Mouse (Mus musculus) frontal cortex, postnatal 36 days (tissue): ENCODE measurements around the gene Ubxn4.
"Not testable (repeated sequence)": the region's sequence is repeated elsewhere in the genome, so short reads cannot be mapped to it uniquely, and the experiment has no call there.

ENCODE experiments used
- DNase-seq, 2 experiments: peaks; one replicate each; pipeline ENCODE4 v3.0.0; 2022; ENCODE audit warnings: low spot score in 2 of 2

Ubxn4 gene

DNA sequence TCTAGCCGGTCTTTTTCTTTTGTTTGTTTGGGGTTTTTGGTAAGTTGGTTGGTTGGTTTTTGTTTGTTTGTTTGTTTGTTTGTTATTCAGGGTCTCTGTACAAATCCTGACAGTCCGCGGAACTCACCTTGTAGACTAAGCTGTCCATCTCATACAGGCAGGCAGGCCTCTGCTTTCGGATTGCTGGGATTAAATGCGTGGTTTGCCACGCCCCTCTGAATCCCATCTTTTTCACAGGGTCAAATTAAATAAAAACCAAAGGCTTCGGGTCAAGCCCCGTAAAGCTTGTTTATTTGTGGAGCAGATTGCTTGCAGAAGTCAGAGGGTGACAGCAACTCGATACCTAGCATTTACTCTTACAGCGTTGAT is at the start of gene Ubxn4:
Gene Ubxn4 (plus strand): TSS at position 338 of the 369 bp plus-strand sequence.
- no peak for DNase-seq

DNA sequence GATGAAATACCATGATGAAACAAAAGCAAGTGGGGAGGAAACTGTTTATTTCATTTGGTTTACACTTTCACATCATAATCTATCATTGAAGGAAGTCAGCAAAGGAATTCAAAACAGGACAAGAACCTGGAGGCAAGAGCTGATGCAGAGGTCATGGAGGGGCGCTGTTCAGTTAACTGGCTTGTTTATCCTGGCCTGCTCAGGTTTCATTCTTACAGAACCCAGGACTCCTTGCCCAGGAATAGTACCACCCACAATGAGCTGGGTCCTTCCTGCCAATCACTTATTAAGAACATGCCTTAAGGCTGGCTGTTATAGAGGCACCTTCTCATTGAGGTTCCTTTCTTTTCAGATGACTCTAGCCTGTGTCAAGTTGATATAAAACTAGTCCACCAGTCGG is 49.8 kb upstream of the Ubxn4 start:
- DNase-seq: no peak

DNA sequence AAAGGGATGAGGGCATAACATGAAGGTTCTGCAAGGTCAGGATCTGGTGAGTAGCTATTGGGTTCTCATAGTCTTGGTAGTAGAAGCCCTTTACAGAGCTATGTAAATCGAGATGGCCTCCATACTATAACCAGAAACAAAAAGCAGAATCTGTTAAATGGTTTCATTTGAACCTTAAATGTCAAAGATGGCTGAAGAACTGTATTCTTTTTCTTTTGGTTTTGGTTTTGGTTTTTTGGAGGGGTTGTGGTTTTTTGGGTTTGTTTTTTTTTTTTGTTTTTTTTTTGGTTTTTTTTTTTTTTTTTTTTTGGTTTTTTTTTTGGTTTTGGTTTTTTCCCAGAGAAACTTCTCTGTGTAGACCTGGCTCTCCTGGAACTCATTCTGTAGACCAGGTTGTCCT is 46.4 kb upstream of the Ubxn4 start:
- DNase-seq: no peak

DNA sequence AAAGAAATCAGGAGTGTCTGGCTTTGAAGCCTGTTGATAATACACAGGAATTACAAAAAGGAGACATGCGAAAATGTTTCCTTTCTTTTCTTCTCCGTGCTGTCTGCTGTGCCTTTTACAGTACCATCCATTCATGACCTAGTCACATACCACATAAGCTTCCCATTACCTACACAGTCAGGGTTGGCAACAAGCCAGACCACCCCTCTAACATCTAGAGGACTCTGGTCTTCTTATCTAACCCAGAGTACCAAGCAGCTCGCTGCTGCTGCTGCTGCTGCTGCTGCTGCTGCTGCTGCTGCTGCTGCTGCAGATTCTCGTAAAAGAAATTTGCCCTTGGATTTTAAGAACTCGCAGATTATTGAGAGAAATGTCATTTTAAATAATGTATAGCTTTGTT is 30.5 kb upstream of the Ubxn4 start:
- DNase-seq: no peak

DNA sequence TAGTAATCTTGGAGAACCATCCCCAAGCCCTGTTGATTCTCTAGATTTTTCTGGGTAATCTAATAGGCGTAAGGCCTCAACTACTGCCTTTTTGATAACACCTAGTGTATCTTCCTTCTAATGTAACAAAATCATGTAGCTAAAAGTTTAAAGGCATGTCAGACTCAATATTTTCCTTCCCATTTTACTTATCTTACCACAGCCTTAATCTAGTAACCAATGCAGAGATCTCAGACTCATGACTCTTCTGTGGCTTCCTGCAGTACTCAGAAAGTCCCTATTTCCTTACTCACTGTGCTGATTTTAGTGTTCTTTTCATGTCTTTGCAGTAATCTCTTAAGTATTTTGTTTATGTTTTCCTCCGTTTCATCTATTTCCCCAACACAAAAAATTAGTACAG is 21.9 kb upstream of the Ubxn4 start:
- no peak for DNase-seq

DNA sequence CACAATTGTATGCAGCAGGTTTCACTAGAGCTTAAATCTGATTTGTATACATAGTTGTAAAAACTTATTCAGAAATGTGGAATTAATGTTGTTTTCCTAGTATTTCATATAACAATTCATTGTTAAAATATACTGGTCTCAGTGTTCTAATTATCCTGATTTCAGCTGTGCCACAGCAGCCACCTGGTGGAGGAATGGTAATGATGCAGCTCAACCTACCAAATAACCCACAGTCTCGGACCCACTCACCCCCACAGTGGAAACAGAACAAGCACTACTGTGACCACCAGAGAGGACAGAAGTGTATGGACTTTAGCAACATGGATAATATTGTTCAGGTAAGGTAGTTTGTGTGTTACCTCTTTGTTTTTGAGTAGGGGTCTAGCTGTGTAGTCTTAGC is 20.5 kb upstream of the Ubxn4 start:
- DNase-seq: no peak

DNA sequence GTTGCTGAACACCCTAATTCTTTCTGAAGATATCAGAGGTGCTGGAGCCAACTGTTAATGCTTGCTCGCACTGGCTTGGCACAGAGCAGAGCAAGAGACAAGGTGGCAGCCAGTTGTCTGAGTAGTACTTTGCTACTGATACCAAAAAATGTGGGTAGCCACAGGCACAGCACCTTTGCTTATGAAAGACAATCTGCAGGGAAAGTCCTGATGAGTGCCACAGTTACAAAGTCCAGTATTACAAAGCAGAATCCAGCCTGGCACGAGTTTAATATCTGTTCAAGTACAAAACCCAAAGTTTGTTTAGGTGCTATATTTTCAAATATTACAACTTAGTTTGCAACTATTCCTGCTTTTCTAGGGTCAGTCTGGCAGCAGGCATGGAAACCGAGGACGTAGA is 8.6 kb upstream of the Ubxn4 start:
- DNase-seq: no peak

DNA sequence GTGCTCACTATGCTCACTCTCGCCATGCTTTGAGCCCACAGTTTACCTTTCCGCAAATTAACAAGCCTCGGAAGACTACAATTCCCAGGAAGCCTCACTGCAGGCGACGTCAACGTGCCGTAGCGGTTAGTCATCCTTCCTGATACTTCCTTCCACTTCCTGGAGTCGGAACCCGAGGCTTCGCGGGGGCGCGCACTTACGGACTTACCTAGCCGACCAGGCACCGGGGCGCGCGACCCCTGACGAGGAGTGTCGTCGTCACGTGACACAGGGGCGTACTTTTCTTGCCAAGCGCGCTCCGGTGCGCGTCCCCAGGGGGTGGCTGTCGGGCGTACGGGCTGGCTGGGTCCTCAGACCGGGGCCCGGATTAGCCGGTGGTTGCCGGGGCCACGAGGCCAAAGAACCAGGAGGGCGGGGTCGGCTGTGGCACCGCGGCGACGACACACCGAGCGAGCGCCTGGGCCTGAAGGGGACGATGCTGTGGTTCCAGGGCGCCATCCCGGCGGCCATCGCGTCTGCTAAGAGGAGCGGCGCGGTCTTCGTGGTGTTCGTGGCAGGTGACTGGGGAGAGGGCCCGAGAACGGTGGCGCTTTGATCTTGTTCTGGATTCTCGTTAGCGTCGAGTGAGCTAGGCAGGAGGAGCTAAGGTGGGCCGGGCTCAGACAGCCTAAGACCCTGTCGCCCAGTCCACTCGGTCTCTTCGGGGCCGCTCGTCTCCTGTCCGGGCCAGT is 397 bp downstream of the Ubxn4 start:
- DNase-seq: peak; percentile 93 to 96

DNA sequence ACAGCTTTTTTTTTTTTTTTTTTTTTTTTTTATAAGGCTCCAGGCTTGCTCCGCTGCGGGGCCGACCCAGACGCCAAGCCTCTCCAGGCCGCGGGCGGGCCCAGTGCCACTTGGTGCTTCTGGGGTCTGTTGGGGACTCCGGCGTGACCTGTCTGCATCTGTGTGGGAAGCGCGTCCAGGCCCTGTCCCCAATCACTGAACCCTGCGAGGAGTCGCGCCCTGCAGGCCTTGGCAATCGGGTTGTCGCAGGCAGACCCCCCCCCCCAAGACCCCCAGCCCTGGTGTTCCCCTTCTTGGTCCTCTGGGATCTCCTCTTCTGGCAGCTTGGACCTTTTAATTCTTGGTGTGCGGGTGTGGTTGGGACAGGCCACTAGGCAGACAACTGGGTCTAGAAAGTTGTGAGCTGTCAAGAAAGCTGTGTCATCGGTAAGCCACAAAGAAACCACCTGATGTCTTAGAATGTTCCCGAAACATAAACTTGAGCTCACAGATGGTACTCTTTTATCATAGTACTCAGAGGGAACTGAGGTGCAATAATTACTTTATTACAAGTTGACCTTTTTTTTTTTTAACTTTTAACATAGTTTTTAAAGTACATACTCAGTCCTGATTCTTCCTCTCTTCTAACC is 1.1 kb downstream of the Ubxn4 start:
- peak in 1 of 2 experiments; percentile 28 for DNase-seq

DNA sequence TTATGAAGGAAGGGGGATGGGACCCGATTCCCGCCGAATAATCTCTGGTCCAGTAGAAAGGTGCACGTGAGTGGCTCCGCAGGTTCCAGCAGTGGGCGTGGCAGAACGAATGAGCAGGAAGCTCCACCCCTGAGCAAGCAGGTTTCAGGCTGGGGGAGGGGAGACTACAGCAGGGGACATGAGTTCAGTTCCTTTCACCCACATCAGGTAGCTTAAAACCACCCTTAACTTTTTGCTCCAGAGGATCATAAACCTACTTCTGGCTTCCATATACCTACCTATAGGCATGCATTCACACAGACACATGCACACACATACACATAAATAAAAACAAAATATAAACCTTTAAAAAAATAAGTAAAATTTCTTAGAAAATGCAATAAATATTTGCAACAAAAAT is 23.3 kb downstream of the Ubxn4 start:
- not testable (repeated sequence) for DNase-seq

DNA sequence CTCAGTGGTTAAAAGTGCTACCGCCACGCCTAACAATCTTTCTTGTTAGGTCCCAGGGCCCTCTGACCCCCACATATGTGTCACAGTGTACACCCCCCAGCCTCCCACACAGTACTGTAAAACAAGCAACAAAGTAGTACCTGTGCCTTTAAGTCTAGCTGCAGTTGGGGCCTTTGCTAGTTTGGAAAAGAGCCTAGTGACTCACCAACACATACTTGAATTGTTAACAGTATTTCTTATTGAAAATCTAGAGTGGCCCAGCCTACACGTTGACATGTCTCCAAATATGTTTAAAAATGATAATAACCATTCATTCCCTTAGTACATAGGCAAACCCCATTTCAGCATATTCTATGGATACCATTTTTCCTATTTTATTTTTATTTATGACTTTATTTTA is 27.0 kb downstream of the Ubxn4 start:
- no peak for DNase-seq

DNA sequence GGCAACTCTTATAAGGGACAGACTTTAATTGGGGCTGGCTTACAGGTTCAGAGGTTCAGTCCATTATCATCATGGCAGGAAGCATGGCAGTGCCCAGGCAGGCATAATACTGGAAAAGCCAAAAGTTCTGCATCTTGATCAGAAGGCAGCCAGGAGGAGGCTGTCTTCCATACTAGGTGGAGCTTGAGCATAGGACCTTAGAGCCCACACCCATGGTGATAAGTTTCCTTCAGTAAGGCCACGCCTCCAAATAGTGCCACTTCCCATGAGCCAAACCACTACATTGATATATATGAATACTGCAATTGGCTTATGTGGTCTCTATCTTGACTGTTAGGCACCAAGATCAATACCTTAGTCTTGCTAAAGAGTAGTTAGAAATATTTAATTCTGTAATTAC is 32.1 kb downstream of the Ubxn4 start:
- DNase-seq: no peak

DNA sequence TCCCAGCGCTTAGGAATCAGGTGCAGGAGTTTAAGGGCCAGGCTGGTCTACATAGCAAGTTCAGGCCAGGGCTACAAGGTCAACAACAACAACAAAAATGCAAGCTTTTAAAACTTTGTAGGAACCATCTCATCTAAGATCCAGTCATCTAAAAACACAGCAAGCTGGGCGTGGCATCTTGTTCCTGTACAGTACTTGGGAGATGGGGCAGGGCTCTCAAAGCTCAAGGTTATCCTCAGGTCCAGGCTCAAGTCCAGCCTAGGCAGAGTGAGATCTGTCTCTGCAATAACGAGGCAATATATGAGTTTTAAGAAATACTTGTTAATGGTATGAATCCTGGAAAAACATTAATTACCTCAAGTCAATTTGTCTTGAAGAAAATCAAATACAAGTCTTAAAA is 34.8 kb downstream of the Ubxn4 start:
- no peak for DNase-seq

DNA sequence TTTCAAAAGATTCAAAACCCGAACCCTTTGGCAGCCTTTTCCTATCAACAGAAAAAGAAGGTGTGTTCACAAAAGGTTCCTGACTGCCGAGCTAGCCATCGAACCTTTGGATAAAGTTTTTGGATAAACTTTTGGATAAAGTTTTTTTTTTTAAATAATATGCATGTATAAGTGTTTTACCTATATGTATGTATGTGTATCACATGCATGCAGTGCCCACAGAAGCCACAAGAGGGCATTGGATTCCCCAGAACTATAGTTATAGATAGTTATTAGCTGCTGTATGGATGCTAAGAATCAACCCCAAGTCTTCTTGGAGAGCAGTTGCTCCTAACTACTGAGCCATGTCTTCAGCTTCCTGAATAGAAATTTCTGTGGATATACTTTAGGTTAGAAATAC is 38.0 kb downstream of the Ubxn4 start:
- no peak for DNase-seq

DNA sequence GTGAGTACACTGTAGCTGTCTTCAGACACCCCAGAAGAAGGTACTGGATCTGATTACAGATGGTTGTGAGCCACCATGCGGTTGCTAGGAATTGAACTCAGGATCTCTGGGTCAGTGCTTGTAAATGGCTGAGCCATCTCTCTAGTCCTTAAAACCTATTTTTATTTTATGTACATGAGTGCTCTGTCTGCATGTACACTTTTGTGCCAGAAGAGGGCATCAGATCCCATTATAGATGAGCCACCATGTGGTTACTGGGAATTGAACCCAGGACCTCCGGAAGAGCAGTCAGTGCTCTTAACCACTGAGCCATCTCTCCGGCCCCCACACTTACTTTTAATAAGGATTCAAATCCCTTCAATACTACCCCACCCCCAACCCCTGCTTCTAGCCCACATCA is 39.2 kb downstream of the Ubxn4 start:
- no peak for DNase-seq

DNA sequence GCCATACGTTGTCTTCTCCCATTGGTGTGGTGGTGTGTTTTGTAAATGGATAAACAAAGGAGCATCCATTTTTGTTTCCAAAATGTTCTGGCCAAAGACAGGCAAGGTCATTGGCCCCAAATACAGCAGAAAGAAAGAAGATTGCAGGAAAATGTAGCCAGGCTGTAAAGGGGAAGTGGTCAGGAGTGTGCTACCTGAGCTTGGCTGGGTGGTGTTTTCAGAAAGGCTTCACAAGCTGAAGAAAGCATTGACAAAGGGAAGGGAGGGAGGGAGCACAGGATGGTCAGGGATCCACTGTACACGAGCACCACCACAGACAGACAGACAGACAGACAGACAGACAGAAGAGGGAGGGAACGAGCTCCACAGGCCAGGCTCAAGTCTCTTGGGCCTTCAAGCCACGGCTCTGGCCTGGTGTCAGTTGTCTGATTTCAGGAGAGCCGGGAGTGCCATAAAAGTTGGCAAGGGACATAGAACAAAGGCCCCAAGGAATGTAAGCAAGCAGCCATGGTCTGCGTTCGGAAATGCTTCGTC is 40.5 kb downstream of the Ubxn4 start:
- DNase-seq: no peak

DNA sequence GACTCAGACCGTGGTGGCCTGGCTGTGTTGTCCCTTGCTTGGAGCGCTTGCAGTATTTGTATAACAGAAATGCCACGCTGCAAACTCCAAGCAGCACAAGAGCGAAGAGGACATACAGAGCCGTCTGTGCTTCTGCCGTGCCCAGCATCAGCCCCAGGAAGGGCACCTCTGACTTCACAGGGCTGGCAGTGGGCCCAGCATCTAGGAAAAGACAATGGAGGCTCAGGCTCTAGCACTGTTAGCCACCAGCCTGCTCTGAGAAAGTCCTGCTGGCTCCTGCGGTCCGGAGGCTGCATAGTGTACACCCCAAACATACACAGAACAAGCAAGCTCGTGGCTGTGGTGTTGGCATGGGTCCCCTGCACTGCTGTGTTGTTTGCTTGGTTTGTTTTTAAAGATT is 41.4 kb downstream of the Ubxn4 start:
- no peak for DNase-seq

DNA sequence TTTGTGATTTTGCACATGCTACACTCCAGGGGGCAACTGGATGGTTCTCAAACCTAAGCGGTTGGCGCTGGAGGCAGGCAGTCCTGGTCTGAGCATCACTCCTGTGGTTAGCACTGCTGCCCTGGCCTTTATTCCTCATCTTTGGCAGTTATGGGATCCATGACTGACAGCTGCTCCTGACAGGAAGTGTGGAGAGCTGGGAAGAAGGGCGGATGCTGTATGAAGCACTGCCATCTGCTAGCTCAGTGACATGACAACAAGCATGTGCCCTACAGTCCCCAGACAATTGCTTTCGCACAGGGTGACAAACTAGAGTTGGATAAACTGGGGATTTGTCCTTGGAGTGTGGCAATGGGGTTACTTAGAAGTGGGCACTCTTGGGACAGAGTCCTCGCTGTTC is 46.5 kb downstream of the Ubxn4 start:
- DNase-seq: no peak

DNA sequence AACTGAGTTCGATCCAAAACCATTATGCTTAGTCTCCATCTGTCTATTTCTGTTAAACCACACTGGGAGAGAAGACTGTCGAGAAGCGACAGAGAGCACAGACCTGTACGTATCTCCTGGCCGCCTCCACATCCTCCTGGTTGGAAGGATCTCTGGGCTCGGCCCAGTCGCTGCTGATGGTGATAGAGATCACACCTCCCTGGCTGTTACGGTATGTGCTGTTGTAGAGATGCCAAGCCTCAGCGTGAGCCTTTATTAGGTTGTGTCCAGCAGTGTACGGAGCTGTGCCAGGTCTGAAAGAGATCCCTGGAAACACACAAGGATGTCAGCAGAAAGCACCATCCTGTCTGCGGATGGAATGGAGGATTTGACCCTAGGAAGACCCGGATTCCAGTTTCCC is 49.8 kb downstream of the Ubxn4 start:
- no peak for DNase-seq

DNA sequence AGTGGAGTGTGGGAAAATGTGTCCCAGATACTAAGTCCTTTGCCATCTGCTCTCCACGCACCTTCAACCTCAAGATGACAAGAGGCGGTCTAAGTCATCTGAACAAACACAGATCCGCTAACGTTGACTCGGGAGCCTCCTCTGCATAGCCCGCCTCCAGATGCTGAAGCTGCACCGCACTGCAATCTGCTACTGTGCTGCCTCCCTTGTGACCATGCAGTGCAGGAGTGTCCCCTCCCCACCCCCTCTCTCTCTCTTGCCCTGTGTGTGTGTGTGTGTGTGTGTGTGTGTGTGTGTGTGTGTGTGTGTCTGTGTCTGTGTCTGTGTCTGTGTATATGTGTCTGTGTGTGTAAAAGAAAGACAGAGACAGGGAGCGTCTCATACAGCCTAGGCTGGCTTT is 51.5 kb downstream of the Ubxn4 start:
- peak in 1 of 2 experiments; percentile 12 for DNase-seq

DNA sequence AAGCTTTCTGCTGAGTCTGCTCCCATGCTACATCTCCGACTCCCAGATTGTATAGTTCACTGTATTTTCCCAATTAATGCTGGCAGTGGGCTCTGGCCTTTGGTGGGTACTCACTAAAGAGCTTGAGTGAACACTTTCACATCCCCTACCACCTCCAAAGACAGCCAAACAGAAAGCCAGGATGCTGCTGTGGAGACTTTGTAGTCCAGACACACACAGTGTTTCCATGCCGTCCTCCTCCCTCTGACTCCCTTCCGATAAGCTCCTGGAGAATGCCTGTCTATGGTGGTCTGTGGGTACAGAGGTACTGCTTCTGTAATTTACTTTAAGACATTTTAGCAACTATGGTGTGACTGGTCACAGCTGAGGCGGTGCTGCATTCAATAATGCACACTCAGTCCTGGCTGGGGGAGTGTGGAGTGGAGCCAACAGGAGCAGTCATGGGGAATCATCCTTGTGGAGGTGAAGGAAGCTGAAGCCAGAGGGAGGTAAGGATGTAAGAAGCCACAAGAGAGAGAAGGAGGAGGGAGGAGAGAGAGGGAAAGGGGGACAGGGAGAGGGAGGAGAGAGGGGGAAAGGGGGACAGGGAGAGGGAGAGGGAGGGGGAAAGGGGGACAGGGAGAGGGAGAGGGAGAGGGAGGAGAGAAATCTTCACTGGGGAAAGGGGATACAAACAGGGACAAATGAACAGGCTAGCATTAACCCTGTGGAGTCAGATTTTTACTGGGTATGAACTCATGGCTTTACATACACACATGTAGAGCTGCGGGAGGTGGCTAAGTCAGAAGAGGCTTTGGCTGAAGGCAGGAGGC is 52.2 kb downstream of the Ubxn4 start:
- no peak for DNase-seq

DNA sequence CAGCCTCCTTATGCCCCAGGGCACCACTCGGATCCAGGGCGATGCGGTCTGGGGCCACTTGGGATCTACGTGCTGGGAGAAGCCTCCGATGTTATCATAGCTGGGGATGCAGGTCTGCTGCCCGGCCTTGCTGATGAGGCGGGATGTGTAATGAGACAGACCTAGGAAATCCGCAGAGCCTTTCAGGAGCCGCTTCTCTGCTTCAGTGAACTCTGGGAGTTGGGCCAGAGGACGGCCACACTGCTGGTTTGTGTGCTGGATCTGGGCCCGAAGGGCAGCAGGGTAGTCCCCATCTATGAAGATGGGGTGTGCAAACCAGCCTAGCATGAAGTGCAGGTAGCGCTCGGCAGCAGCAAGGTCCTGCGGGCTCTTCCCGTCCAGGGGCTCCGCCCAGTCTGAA is 60.1 kb downstream of the Ubxn4 start:
- DNase-seq: peak; percentile 16 to 39

DNA sequence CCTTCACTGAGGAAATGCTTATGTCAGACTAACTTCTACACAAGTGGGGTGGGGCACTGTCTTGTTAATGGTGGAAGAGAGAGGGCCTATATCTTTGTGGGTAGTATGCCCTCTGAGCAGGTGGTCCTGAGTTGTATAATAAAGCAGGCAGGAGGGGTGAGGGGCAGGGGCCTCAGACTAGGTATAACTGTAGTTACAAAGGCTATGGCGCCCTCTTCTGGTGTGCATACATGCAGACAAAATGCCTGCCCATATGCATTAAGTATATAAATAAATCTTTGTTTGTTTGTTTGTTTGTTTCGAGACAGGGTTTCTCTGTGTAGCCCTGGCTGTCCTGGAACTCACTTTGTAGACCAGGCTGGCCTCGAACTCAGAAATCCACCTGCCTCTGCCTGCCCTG is 65.3 kb downstream of the Ubxn4 start:
- no peak for DNase-seq
